Mouse (Mus musculus) cortical plate, adult 2 months (tissue): ENCODE measurements around the gene Clic4.

Experiments used
- CTCF ChIP-seq: fragments of 200-500 bp; IDR thresholded peaks from 2 replicates; pipeline ENCODE4 v1.5.1; 2011; ENCODE audit warnings: mild to moderate bottlenecking, control low read depth, low read length; ENCODE audit not compliant: insufficient read depth; ENCODE audit errors: extremely low read depth
- POLR2A ChIP-seq: fragments of 200-500 bp; IDR thresholded peaks from 2 replicates; pipeline ENCODE4 v1.6.1; 2011; ENCODE audit warnings: mild to moderate bottlenecking, low read length, control low read depth; ENCODE audit not compliant: insufficient read depth; ENCODE audit errors: extremely low read depth

- TF ChIP-seq POLR2A: no peak
- no peak for TF ChIP-seq CTCF
Measured at GRCm38 (mm10) chr4:135301166-135301565, 28.6 kb upstream of the Clic4 start.
